Mouse (Mus musculus) ES-E14 (cell line): ENCODE measurements around the gene Mafg.

ENCODE experiments used
- MAFK ChIP-seq: IDR thresholded peaks from 2 replicates; pipeline ENCODE4 v1.6.1; 2014; ENCODE audit warnings: mild to moderate bottlenecking, low read depth, low read length, inconsistent platforms; ENCODE audit not compliant: insufficient read depth
- ZC3H11A ChIP-seq: IDR thresholded peaks from 2 replicates; pipeline ENCODE4 v1.6.1; 2012; ENCODE audit warnings: low read depth, mild to moderate bottlenecking, inconsistent platforms, low read length, borderline replicate concordance

DNA sequence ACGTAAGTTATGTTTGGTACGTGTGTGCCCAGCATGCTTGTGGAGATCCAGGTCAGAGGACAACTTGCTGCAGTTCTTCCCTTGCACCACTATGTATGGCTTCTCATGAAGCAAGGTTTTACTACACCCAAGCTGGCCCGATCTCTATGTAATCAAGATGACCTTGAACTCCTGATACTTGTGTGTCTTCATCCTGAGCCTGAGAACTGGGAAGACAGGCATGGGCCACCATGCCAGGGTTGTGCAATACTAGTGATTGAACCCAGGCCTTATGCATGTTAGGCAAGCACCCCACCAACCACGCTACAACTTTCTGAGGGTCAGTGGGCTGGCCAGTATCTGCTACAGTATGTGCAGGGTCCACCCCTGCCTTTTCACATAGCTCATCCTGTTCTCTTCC, 43.6 kb upstream of the Mafg start:
- TF ChIP-seq ZC3H11A: no peak
- no peak for TF ChIP-seq MAFK
